Mouse (Mus musculus): ENCODE results near the gene Zfpm1.

GRCm38 (mm10) chr8:122331134-122331523 is 49.2 kb downstream of the Zfpm1 start:
- no peak for TF ChIP-seq CTCF (IDR thresholded peaks at IDR 0.05; ENCODE audit: insufficient read depth, low read length)
- no peak for TF ChIP-seq POLR2A (IDR thresholded peaks at IDR 0.05; ENCODE audit: borderline replicate concordance, extremely low read depth, low read depth, low read length)

All from lung, adult 2 months (tissue).